Mouse (Mus musculus) frontal cortex, postnatal 10 days (tissue): ENCODE data around the gene Olfr1222.
"Not testable (repeated sequence)": the region's sequence is repeated elsewhere in the genome, so short reads cannot be mapped to it uniquely, and the experiment has no call there.

Source experiments
- DNase-seq, 2 experiments: peaks; one replicate each; pipeline ENCODE4 v3.0.0; 2022; ENCODE audit warnings: low spot score in 2 of 2, mixed read lengths in 1 of 2

Olfr1222 gene

GRCm38 (mm10) chr2:89132954-89133353, at the start of gene Olfr1222:
Gene Olfr1222 (minus strand): TSS chr2:89133054.
- no peak for DNase-seq

DNA sequence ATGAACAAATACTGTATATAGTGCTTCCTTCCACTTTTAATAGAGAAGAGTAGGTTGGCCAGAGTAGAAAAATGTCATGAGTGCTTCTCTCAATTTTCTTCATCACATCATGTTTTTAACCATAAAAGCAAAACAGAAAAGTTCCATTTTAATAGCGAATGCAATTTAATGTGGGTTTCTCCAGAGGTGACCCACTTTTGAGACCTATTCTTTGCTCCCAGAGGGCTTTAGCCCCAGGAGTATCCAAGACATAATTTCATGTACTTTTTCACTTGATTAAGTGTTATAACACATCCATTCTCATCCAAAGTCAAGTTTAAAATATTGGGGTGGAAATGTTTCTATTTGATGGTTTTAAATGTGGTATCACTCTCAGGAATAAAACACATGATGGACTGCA, 41.7 kb upstream of the Olfr1222 start, which contains the start of gene Olfr1225:
Gene Olfr1225 (minus strand): TSS at position 101 of the 400 bp plus-strand sequence.
- DNase-seq, result no peak

DNA sequence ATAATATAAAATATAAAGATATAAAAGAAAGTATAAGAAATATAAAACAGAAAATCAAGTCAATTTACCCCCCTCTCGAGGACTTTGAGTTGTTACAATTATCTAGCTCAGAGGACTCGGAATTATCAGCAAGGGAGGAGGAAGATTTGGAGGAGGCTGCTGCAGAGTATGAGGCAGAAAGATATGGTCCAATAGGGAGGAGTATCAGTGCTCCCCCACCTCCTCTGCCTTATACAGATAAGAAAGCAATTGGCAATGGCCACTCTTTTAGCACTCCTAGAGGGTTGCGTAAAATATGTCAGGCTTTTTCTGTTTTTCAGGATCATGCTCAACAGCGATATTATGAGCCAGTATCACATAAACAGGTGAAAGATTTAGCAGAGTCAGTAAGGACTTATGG, 31.9 kb upstream of the Olfr1222 start:
- not testable (repeated sequence) for DNase-seq

- DNase-seq, result not testable (repeated sequence)
Measured at GRCm38 (mm10) chr2:89163991-89164390, 31.1 kb upstream of the Olfr1222 start, which contains the start of gene Olfr1224-ps1. Gene Olfr1224-ps1 (minus strand): TSS chr2:89164091.

GRCm38 (mm10) chr2:89151460-89151859, 18.6 kb upstream of the Olfr1222 start, which contains the start of gene Olfr1223:
Gene Olfr1223 (minus strand): TSS chr2:89151560.
- no peak for DNase-seq

- no peak for DNase-seq
Measured at GRCm38 (mm10) chr2:89117183-89117582, 15.7 kb downstream of the Olfr1222 start, which contains the start of gene Olfr1221. Gene Olfr1221 (minus strand): TSS chr2:89117283.

- no peak for DNase-seq
Measured at GRCm38 (mm10) chr2:89106735-89107134, 26.1 kb downstream of the Olfr1222 start, which contains the start of gene Olfr1220. Gene Olfr1220 (minus strand): TSS chr2:89106835.

DNA sequence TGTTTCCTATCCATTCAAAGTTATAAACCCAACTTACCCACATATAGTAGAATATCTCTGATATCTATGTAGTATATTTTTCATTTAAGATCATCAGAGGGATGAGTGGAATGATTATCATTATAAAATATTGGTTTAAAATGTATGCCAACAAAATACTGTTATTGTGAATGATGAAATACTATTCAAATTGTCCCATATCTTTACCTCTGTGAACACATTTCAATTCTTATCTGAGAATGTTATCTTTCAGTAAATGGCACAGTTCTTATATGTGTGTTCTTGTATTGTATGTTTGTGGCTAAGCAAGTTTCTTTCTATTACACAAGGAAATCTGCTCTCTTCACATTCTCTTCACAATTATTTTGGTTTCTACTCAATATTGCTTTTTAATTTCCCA, 27.2 kb downstream of the Olfr1222 start:
- no peak for DNase-seq

DNA sequence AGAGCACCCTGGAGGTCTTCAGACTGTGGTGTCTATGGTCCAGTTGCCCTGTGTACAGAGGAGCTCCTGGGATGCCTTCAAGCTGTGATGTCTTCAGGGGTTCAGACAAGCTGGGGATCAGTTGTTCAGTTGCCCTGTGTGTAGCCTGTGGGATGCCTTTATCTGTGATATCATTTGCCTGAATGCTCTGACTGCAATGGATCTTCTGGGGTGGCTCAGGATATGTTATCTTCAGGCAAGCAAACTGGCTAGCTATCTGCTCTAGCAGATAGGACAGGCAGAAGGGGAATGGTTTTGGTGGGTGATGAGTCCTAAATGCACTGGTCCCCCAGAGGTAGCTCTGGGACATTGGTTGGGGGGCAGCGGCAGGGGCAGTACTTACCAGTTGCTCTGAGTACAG, 39.0 kb downstream of the Olfr1222 start:
- DNase-seq, result no peak

GRCm38 (mm10) chr2:89083413-89083812, 49.4 kb downstream of the Olfr1222 start, which contains the start of gene Olfr1219:
Gene Olfr1219 (minus strand): TSS chr2:89083513.
- no peak for DNase-seq

DNA sequence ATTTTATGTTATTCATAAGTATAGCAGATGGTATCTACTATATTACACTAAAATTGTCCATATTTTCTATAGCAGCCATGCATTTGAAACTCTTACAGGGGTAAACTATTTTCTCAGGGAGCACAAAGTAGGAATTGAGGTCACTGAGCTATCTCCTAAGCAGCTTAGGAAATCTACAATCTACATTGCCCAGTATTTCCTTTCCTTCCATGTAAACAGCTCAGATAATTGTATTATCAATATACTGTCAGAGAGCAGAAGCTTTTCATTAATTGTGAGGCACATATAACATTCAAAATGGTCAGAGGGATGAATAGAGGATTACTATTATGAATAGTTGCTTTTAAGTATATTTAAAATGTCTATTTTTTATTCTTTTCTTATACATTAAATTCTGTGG, 51.4 kb downstream of the Olfr1222 start:
- no peak for DNase-seq
